Mouse (Mus musculus): ENCODE measurements around the gene Fip1l1. TPM values are rescaled to one million over a fixed set of nuclear protein-coding genes. Genes with fewer than 3 reads are reported as not detected.

Fip1l1 gene
- polyA plus RNA-seq (2012; rRNA removed) = 11.2 and 15.1 TPM in 2 replicates

GRCm38 (mm10) chr5:74535240-74536021 lies at the start of gene Fip1l1:
Fip1l1 (plus strand) TSS chr5:74535449.

GRCm38 (mm10) chr5:74531630-74532280 lies 3.5 kb upstream of the Fip1l1 start, which contains the start of gene Scfd2:
Scfd2 (minus strand) TSS chr5:74531759.

Other genes with a start within 250 kb of the Fip1l1 start
- 10.3 and 11.1 TPM in 2 replicates for gene Scfd2, start 3.7 kb upstream of the Fip1l1 start, polyA plus RNA-seq (2012; rRNA removed)
- 15.6 and 16.3 TPM in 2 replicates for gene Lnx1, start 167.5 kb downstream of the Fip1l1 start, polyA plus RNA-seq (2012; rRNA removed)